Mouse (Mus musculus) ES-E14 (cell line): Measurements from ENCODE around the gene Pde4d. TPM values are rescaled to one million over a fixed set of nuclear protein-coding genes. Genes with fewer than 3 reads are reported as not detected.

Experiments used
- DNase-seq: peaks from one replicate; pipeline ENCODE4 v3.0.0-alpha.2; 2013; ENCODE audit warnings: low read depth, low spot score
- H3K27ac ChIP-seq: 2 replicates; pipeline ENCODE4 v1.5.1; 2012; ENCODE audit warnings: low read depth, mild to moderate bottlenecking, low read length, moderate library complexity, mixed read lengths; ENCODE audit not compliant: poor library complexity, insufficient read depth, severe bottlenecking
- H3K36me3 ChIP-seq: 2 replicates; pipeline ENCODE4 v1.6.1; 2012; ENCODE audit warnings: mild to moderate bottlenecking, low read length, moderate library complexity, mixed read lengths; ENCODE audit not compliant: control insufficient read depth, poor library complexity, insufficient read depth, severe bottlenecking
- H3K4me1 ChIP-seq, 2 experiments: fragments of 150-350 bp in 1 of 2; sonication (generic) in 1 of 2; 2 replicates each; pipeline ENCODE4 v1.6.1; 2012; ENCODE audit warnings: low read length in 2 of 2, mild to moderate bottlenecking in 1 of 2, mixed read lengths in 1 of 2; ENCODE audit not compliant: control insufficient read depth in 2 of 2, insufficient read depth in 2 of 2, poor library complexity in 1 of 2
- H3K4me3 ChIP-seq, 2 experiments: fragments of 150-350 bp in 1 of 2; sonication (generic) in 1 of 2; 2 replicates each; pipeline ENCODE4 v1.5.1; 2012; ENCODE audit warnings: low read length in 2 of 2, low read depth in 1 of 2, mild to moderate bottlenecking in 1 of 2, mixed read lengths in 1 of 2; ENCODE audit not compliant: insufficient read depth in 1 of 2, poor library complexity in 1 of 2, severe bottlenecking in 1 of 2
- H3K9ac ChIP-seq: 2 replicates; pipeline ENCODE4 v1.6.1; 2012; ENCODE audit warnings: low read depth, mild to moderate bottlenecking, low read length, mixed read lengths; ENCODE audit not compliant: poor library complexity, insufficient read depth, severe bottlenecking
- H3K9me3 ChIP-seq: fragments of 150-350 bp; sonication (generic); 2 replicates; pipeline ENCODE4 v1.6.1; 2012; ENCODE audit warnings: low read depth, mild to moderate bottlenecking, low read length; ENCODE audit not compliant: control insufficient read depth, insufficient read depth
- CHD2 ChIP-seq: IDR thresholded peaks from 2 replicates; pipeline ENCODE4 v1.6.1; 2014; ENCODE audit warnings: mild to moderate bottlenecking, low read depth, low read length, inconsistent platforms
- HCFC1 ChIP-seq: IDR thresholded peaks from 2 replicates; pipeline ENCODE4 v1.6.1; 2012; ENCODE audit warnings: low read length, inconsistent platforms, borderline replicate concordance; ENCODE audit not compliant: insufficient read depth
- MAFK ChIP-seq: IDR thresholded peaks from 2 replicates; pipeline ENCODE4 v1.6.1; 2014; ENCODE audit warnings: mild to moderate bottlenecking, low read depth, low read length, inconsistent platforms; ENCODE audit not compliant: insufficient read depth
- ZC3H11A ChIP-seq: IDR thresholded peaks from 2 replicates; pipeline ENCODE4 v1.6.1; 2012; ENCODE audit warnings: low read depth, mild to moderate bottlenecking, inconsistent platforms, low read length, borderline replicate concordance
- ZNF384 ChIP-seq: IDR thresholded peaks from 2 replicates; pipeline ENCODE4 v1.6.1; 2012; ENCODE audit warnings: low read depth, low read length, inconsistent platforms
- in situ Hi-C, 2 experiments: fragments of 600-800 bp; cut with MboI; formaldehyde crosslinking; loops; one replicate each; pipeline ENCODE4 v1.15.1; 2025; ENCODE audit warnings: low sequenced_read_pairs in 2 of 2, inconsistent platforms in 1 of 2; ENCODE audit not compliant: unreplicated experiment in 2 of 2
- total RNA-seq: library from RNA; depleted of rRNA; stranded (reverse); fragments of 300-350 nt; gene quantifications from 2 replicates; pipeline ENCODE4 v1.2.3, GENCODE M21; 2012

Pde4d gene
- total RNA-seq, 1 experiment: 10.4 TPM

- Histone ChIP-seq H3K4me3 (no peak overlapping the region), H3K36me3 (no peaks in the 10 kb centered on the region), H3K27ac (no peak overlapping the region; the same call in 1 of the 2 replicates), H3K9ac (no peak overlapping the region), H3K9me3 (no peaks in the 10 kb centered on the region), H3K4me1 (peaks cover 2 to 10% of the 10 kb centered on the region in 2 experiments; a peak in 2 of 4 replicates)
- TF ChIP-seq CHD2 (no peak), HCFC1 (no peak), MAFK (no peak), ZNF384 (no peak), ZC3H11A (no peak)
- in situ Hi-C loops: loop anchor here in 1 of 2 experiments (25.0 kb wide), 1 partner anchor 303 kb away; no protein-coding TSS in a partner anchor
- DNase-seq: no peak
Observed at GRCm38 (mm10) chr13:109914846-109915245, 1465.1 kb downstream of the Pde4d start.

GRCm38 (mm10) chr13:109915501-109915900 is 1465.8 kb downstream of the Pde4d start:
- in situ Hi-C loops: loop anchor here in 1 of 2 experiments (25.0 kb wide), 1 partner anchor 303 kb away; no protein-coding TSS in a partner anchor

GRCm38 (mm10) chr13:109915964-109916363 is 1466.2 kb downstream of the Pde4d start:
- H3K36me3 ChIP-seq: no peaks in the 10 kb centered on the region
- H3K27ac ChIP-seq: no peak overlapping the region
- H3K4me1 ChIP-seq: peaks cover 2 to 11% of the 10 kb centered on the region in 2 experiments; a peak in 2 of 4 replicates
- DNase-seq: no peak
- TF ChIP-seq ZC3H11A (no peak), CHD2 (no peak), ZNF384 (no peak), HCFC1 (no peak), MAFK (no peak)
- no peak overlapping the region for H3K9ac ChIP-seq
- H3K4me3 ChIP-seq: no peak overlapping the region
- in situ Hi-C loops: loop anchor here in 1 of 2 experiments (25.0 kb wide), 1 partner anchor 304 kb away; no protein-coding TSS in a partner anchor
- no peaks in the 10 kb centered on the region for H3K9me3 ChIP-seq

More at GRCm38 (mm10) chr13:109915501-109915900, 1465.8 kb downstream of the Pde4d start:
- Histone ChIP-seq H3K4me1 (peaks cover 2 to 11% of the 10 kb centered on the region in 2 experiments; a peak in 2 of 4 replicates), H3K9ac (no peak overlapping the region), H3K4me3 (no peak overlapping the region), H3K36me3 (no peaks in the 10 kb centered on the region), H3K27ac (no peak overlapping the region), H3K9me3 (no peaks in the 10 kb centered on the region)
- no peak for DNase-seq
- TF ChIP-seq CHD2: no peak
- no peak for TF ChIP-seq HCFC1

- H3K36me3 ChIP-seq: no peaks in the 10 kb centered on the region
- H3K9ac ChIP-seq: no peak overlapping the region
- no peaks in the 10 kb centered on the region for H3K9me3 ChIP-seq
- no peak overlapping the region for H3K27ac ChIP-seq
- no peak for TF ChIP-seq CHD2
- no peak for DNase-seq
- in situ Hi-C loops: loop anchor here in 1 of 2 experiments (25.0 kb wide), 1 partner anchor 305 kb away; no protein-coding TSS in a partner anchor
- H3K4me1 ChIP-seq: peaks cover 2 to 10% of the 10 kb centered on the region in 2 experiments; a peak in 2 of 4 replicates
- H3K4me3 ChIP-seq: no peak overlapping the region
Observed at GRCm38 (mm10) chr13:109917551-109917950, 1467.8 kb downstream of the Pde4d start.

GRCm38 (mm10) chr13:109918631-109919030 is 1468.9 kb downstream of the Pde4d start:
- Histone ChIP-seq H3K27ac (no peak overlapping the region), H3K4me3 (no peak overlapping the region), H3K9ac (no peak overlapping the region), H3K4me1 (peaks cover 2 to 17% of the 10 kb centered on the region in 2 experiments; a peak in 2 of 4 replicates), H3K9me3 (no peaks in the 10 kb centered on the region), H3K36me3 (no peaks in the 10 kb centered on the region)
- DNase-seq: no peak
- in situ Hi-C loops: loop anchor here in 1 of 2 experiments (25.0 kb wide), 1 partner anchor 306 kb away; no protein-coding TSS in a partner anchor
- TF ChIP-seq CHD2 (no peak), ZC3H11A (no peak), HCFC1 (no peak), ZNF384 (no peak), MAFK (no peak)
